Mouse (Mus musculus) A20 (cell line): ENCODE measurements at regions not wholly inside any gene's neighbourhood (a gene's known extent, or its start where the extent isn't known, plus 50 kb on each side); places are given as distances from the start of the nearest gene placed in this dataset.
"Not testable (repeated sequence)": the region's sequence is repeated elsewhere in the genome, so short reads cannot be mapped to it uniquely, and the experiment has no call there.

Experiments
- DNase-seq: peaks from one replicate; pipeline ENCODE4 v3.0.0-alpha.2; 2011; ENCODE audit warnings: low read depth, low spot score

GRCm38 (mm10) chr6:67674717-67675116, 139.1 kb upstream of the Tacstd2 start:
- DNase-seq: not testable (repeated sequence)

- not testable (repeated sequence) for DNase-seq
Measured at GRCm38 (mm10) chr6:67673316-67673715, 137.7 kb upstream of the Tacstd2 start.

- DNase-seq: not testable (repeated sequence)
Measured at GRCm38 (mm10) chr6:67668073-67668472, 132.5 kb upstream of the Tacstd2 start.

GRCm38 (mm10) chr6:67631617-67632016, 96.0 kb upstream of the Tacstd2 start:
- DNase-seq: no peak

GRCm38 (mm10) chr6:67610402-67610801, 74.8 kb upstream of the Tacstd2 start:
- no peak for DNase-seq

- not testable (repeated sequence) for DNase-seq
Measured at GRCm38 (mm10) chr6:67609461-67609860, 73.9 kb upstream of the Tacstd2 start.
